Mouse (Mus musculus): Measurements from ENCODE around the gene 2310057J18Rik.

- TF ChIP-seq POLR2A (IDR thresholded peaks at IDR 0.05; ENCODE audit: borderline replicate concordance, control insufficient read depth, low read depth, low read length) (no peak), CTCF (IDR thresholded peaks at IDR 0.05; ENCODE audit: control insufficient read depth, insufficient read depth, low read length) (no peak)
Observed at GRCm38 (mm10) chr10:28986203-28986602, at the start of gene 2310057J18Rik.
